Mouse (Mus musculus): ENCODE results near the gene Slmap.

DNA sequence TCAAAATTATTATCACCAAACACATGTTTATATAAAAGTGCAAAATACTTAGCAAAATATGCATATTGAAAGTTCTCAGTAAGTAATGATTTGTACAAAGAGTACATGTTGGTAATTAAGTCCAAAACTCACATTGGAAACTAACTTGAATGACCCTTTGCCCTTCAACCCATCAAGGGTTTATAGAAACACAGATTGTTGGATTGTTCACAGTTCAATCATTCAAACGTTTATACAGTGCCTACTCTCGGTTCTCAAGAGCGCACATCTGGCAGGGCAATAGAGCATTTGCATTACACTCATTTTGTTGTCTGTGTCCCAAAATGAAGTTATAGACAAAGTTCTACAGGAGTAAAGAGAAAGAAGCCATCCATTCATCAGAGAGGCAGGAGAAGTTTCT, 8.8 kb downstream of the Slmap start:
- no peak for TF ChIP-seq CTCF (IDR thresholded peaks at IDR 0.05; ENCODE audit: borderline replicate concordance, insufficient read depth, low read depth, low read length)
- TF ChIP-seq POLR2A (IDR thresholded peaks at IDR 0.05; ENCODE audit: borderline replicate concordance, insufficient read depth, low read length): no peak

All from cerebellum, adult 2 months (tissue).